In the genomic region with DNA sequence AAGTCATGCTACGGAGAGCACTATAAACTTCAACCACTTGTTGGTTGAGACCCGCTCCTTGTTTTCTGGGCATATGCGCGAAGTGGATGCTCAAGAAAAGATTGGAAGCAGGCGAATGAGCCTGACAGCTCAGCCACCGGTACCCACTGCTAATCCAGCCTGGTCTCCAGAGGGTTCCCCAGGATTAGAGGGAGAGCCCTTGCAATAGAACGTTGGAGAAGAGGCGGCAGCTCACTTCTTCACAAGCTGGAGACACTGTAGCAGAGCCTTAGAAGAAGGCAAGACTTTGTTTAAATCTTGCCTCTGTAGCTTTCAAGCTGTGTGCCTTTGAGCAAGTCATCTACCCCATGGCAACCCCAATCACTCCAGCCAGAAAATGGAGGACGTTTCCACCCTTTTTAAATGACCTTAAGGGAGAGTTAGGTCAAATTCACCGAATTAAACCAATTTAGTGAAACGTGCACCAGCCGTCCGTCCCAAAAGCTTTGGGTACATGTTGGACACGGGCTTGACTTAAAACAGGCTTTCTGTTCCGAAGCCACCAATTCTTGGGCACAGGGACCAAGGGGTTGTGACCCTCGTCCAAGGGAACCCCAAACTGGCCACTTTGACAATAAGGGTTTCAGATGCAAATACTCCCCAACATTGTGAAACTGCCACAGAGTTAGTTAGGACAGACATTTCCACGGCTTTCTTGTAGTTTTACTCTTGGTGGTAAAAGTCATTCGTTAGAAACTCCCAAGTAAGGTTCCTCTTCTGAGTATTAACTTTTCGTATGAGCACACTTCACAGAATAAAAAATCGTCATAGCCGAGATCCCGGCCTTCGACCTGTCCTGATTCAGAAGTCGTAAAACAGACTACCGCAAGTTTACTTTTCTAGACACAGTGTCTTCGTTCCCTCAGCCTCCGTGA, we compare ENCODE assay signal across 8 mouse cellular contexts. TPM values are rescaled to one million over a fixed set of nuclear protein-coding genes. Genes with fewer than 3 reads are reported as not detected.
DNase-seq lines count a peak whose midpoint lies in the region; ATAC-seq and TF ChIP-seq lines count a peak whose summit lies in the region.

No protein-coding gene starts in this region.

- H3K9me3 ChIP-seq in forebrain, embryonic 13.5 days (replicated peaks), result no peaks in the 10 kb centered on the region
- H3K9me3 ChIP-seq in liver, embryonic 11.5 days (ENCODE audit: control insufficient read depth, low read length), result no peaks in the 10 kb centered on the region
- no peaks in the 10 kb centered on the region for H3K9me3 ChIP-seq in stomach, embryonic 16.5 days (replicated peaks; ENCODE audit: control insufficient read depth, low read length)

- no peaks in the 10 kb centered on the region for H3K27me3 ChIP-seq in spleen, adult 2 months (ENCODE audit: control insufficient read depth, insufficient read depth, low read length)
- H3K27me3 ChIP-seq in forebrain, embryonic 13.5 days, result peaks cover 22% of the 10 kb centered on the region
- H3K27me3 ChIP-seq in liver, embryonic 11.5 days (replicated peaks; ENCODE audit: control insufficient read depth, insufficient read depth, low read length), result peaks cover 54% of the 10 kb centered on the region
- H3K27me3 ChIP-seq in stomach, embryonic 16.5 days (ENCODE audit: control insufficient read depth, insufficient read depth, low read length), result no peaks in the 10 kb centered on the region

- 5% methylated on average over 27 of the region's 27 CpGs for WGBS in spleen, adult 2 months
- 4% methylated on average over 27 of the region's 27 CpGs for WGBS in forebrain, embryonic 13.5 days
- WGBS in liver, embryonic 11.5 days, result 5% methylated on average over 27 of the region's 27 CpGs
- 6% methylated on average over 27 of the region's 27 CpGs for WGBS in stomach, embryonic 16.5 days

- H3K36me3 ChIP-seq in spleen, adult 2 months (ENCODE audit: control insufficient read depth, insufficient read depth, low read length), result no peaks in the 10 kb centered on the region; the same call in 1 of the 2 replicates
- H3K36me3 ChIP-seq in forebrain, embryonic 13.5 days (ENCODE audit: poor library complexity, severe bottlenecking), result peaks cover 8% of the 10 kb centered on the region
- H3K36me3 ChIP-seq in liver, embryonic 11.5 days (ENCODE audit: control insufficient read depth, insufficient read depth, low read length), result peaks cover 8% of the 10 kb centered on the region; the same call in 1 of the 2 replicates
- H3K36me3 ChIP-seq in stomach, embryonic 16.5 days (ENCODE audit: control insufficient read depth, insufficient read depth, low read length), result peaks cover 3% of the 10 kb centered on the region

- H3K4me2 ChIP-seq in forebrain, embryonic 13.5 days, result peak overlapping the region; percentile 82
- peak overlapping the region; percentile 76 for H3K4me2 ChIP-seq in liver, embryonic 11.5 days
- peak overlapping the region; percentile 94 for H3K4me2 ChIP-seq in stomach, embryonic 16.5 days (ENCODE audit: low read depth, low read length)

- H3K4me1 ChIP-seq in spleen, adult 2 months (ENCODE audit: control insufficient read depth, insufficient read depth, insufficient read length), result peaks cover 10% of the 10 kb centered on the region; the same call in 1 of the 2 replicates
- H3K4me1 ChIP-seq in forebrain, embryonic 13.5 days, result peaks cover 48% of the 10 kb centered on the region
- peaks cover 23% of the 10 kb centered on the region for H3K4me1 ChIP-seq in liver, embryonic 11.5 days (replicated peaks; ENCODE audit: control insufficient read depth, insufficient read depth, low read length)
- peaks cover 31% of the 10 kb centered on the region for H3K4me1 ChIP-seq in stomach, embryonic 16.5 days (ENCODE audit: control insufficient read depth, insufficient read depth, low read length)

- TF ChIP-seq CTCF in spleen, adult 2 months (IDR thresholded peaks at IDR 0.05; ENCODE audit: extremely low read depth, insufficient read depth, insufficient read length, insufficient replicate concordance), result no peak

- peak overlapping the region; percentile 86 for H3K9ac ChIP-seq in forebrain, embryonic 13.5 days
- H3K9ac ChIP-seq in liver, embryonic 11.5 days (ENCODE audit: low read depth, low read length), result peak overlapping the region; percentile 7; the same call in 1 of the 2 replicates
- peak overlapping the region; percentile 95 for H3K9ac ChIP-seq in stomach, embryonic 16.5 days (ENCODE audit: low read length)

- no peak for TF ChIP-seq POLR2A in spleen, adult 2 months (IDR thresholded peaks at IDR 0.05; ENCODE audit: low read depth, low read length)

- no peak for DNase-seq in spleen, adult 2 months (ENCODE audit: low read depth in 1 of 2, low spot score in 2 of 2)
- no peak for DNase-seq in spleen, adult 12 weeks (ENCODE audit: low spot score)
- no peak for DNase-seq in liver, embryonic 11.5 days (ENCODE audit: low spot score)
- no peak for DNase-seq in ovary, postnatal 10 days (ENCODE audit: low spot score)
- no peak for DNase-seq in natural killer cell, adult 2 months (ENCODE audit: low spot score in 2 of 2)
- DNase-seq in frontal cortex, adult 2 months (ENCODE audit: extremely low spot score in 1 of 2, low spot score in 1 of 2), result no peak

- ATAC-seq in forebrain, embryonic 13.5 days, result no peak
- no peak for ATAC-seq in liver, embryonic 11.5 days (replicated peaks; ENCODE audit: low FRiP score)
- no peak for ATAC-seq in stomach, embryonic 16.5 days (ENCODE audit: insufficient read depth, low FRiP score)

- H3K27ac ChIP-seq in spleen, adult 2 months (ENCODE audit: insufficient read depth, low read length), result peak overlapping the region; percentile 99
- H3K27ac ChIP-seq in forebrain, embryonic 13.5 days, result no peak overlapping the region
- no peak overlapping the region for H3K27ac ChIP-seq in liver, embryonic 11.5 days (ENCODE audit: low read depth, low read length)
- peak overlapping the region; percentile 94 for H3K27ac ChIP-seq in stomach, embryonic 16.5 days (ENCODE audit: low read length)

- peak overlapping the region; percentile 90 for H3K4me3 ChIP-seq in spleen, adult 2 months (ENCODE audit: extremely low read depth, insufficient read depth, insufficient read length)
- peak overlapping the region; percentile 90 for H3K4me3 ChIP-seq in forebrain, embryonic 13.5 days
- H3K4me3 ChIP-seq in liver, embryonic 11.5 days (ENCODE audit: low read depth, low read length), result peak overlapping the region; percentile 78
- peak overlapping the region; percentile 86 for H3K4me3 ChIP-seq in stomach, embryonic 16.5 days (replicated peaks; ENCODE audit: low read length)

RNA-seq across cellular contexts. Expression of a gene that starts 2.2 kb away (rescaled TPM):
- 65.8 and 93.7 TPM in 2 replicates for polyA plus RNA-seq in spleen, adult 2 months (2012; rRNA removed)
- 3.2 and 3.5 TPM in 2 replicates for polyA plus RNA-seq in forebrain, embryonic 13.5 days (2015; fragmentation: Nextera tagmentation; extraction: Ambion mirVana)
- 0.97 and 1.0 TPM in 2 replicates for polyA plus RNA-seq in liver, embryonic 11.5 days (2014; fragmentation: Nextera tagmentation; extraction: Ambion mirVana)
- polyA plus RNA-seq in stomach, embryonic 16.5 days (2015; fragmentation: Nextera tagmentation; extraction: Ambion mirVana), result 1.9 and 2.5 TPM in 2 replicates
- polyA plus RNA-seq in frontal cortex, adult 2 months (2012; rRNA removed), result 74.9 and 84.0 TPM in 2 replicates

RNA-seq across cellular contexts. Expression of a gene that starts 24.6 kb away (rescaled TPM):
- polyA plus RNA-seq in spleen, adult 2 months (2012; rRNA removed), result 17.3 and 18.5 TPM in 2 replicates
- polyA plus RNA-seq in forebrain, embryonic 13.5 days (2015; fragmentation: Nextera tagmentation; extraction: Ambion mirVana), result 12.8 and 17.3 TPM in 2 replicates
- 18.0 and 21.9 TPM in 2 replicates for polyA plus RNA-seq in liver, embryonic 11.5 days (2014; fragmentation: Nextera tagmentation; extraction: Ambion mirVana)
- polyA plus RNA-seq in stomach, embryonic 16.5 days (2015; fragmentation: Nextera tagmentation; extraction: Ambion mirVana), result 34.2 and 35.1 TPM in 2 replicates
- 51.9 and 54.8 TPM in 2 replicates for polyA plus RNA-seq in frontal cortex, adult 2 months (2012; rRNA removed)

RNA-seq across cellular contexts. Expression of a gene that starts 31.5 kb away (rescaled TPM):
- 3.9 and 7.8 TPM in 2 replicates for polyA plus RNA-seq in spleen, adult 2 months (2012; rRNA removed)
- polyA plus RNA-seq in forebrain, embryonic 13.5 days (2015; fragmentation: Nextera tagmentation; extraction: Ambion mirVana), result 3.5 and 3.9 TPM in 2 replicates
- 4.1 and 4.8 TPM in 2 replicates for polyA plus RNA-seq in liver, embryonic 11.5 days (2014; fragmentation: Nextera tagmentation; extraction: Ambion mirVana)
- polyA plus RNA-seq in stomach, embryonic 16.5 days (2015; fragmentation: Nextera tagmentation; extraction: Ambion mirVana), result 0.41 and 0.77 TPM in 2 replicates
- polyA plus RNA-seq in frontal cortex, adult 2 months (2012; rRNA removed), result 49.4 and 65.0 TPM in 2 replicates

RNA-seq across cellular contexts. Expression of a gene that starts 39.3 kb away (rescaled TPM):
- polyA plus RNA-seq in spleen, adult 2 months (2012; rRNA removed), result 10.0 and 14.4 TPM in 2 replicates
- polyA plus RNA-seq in forebrain, embryonic 13.5 days (2015; fragmentation: Nextera tagmentation; extraction: Ambion mirVana), result 21.5 and 22.9 TPM in 2 replicates
- polyA plus RNA-seq in liver, embryonic 11.5 days (2014; fragmentation: Nextera tagmentation; extraction: Ambion mirVana), result 10.3 and 13.2 TPM in 2 replicates
- 8.9 and 9.4 TPM in 2 replicates for polyA plus RNA-seq in stomach, embryonic 16.5 days (2015; fragmentation: Nextera tagmentation; extraction: Ambion mirVana)
- 74.6 and 83.8 TPM in 2 replicates for polyA plus RNA-seq in frontal cortex, adult 2 months (2012; rRNA removed)

RNA-seq across cellular contexts. Expression of a gene that starts 42.2 kb away (rescaled TPM):
- polyA plus RNA-seq in spleen, adult 2 months (2012; rRNA removed), result 151 and 203 TPM in 2 replicates
- 559 and 571 TPM in 2 replicates for polyA plus RNA-seq in forebrain, embryonic 13.5 days (2015; fragmentation: Nextera tagmentation; extraction: Ambion mirVana)
- polyA plus RNA-seq in liver, embryonic 11.5 days (2014; fragmentation: Nextera tagmentation; extraction: Ambion mirVana), result 558 and 561 TPM in 2 replicates
- polyA plus RNA-seq in stomach, embryonic 16.5 days (2015; fragmentation: Nextera tagmentation; extraction: Ambion mirVana), result 363 and 373 TPM in 2 replicates
- 241 and 243 TPM in 2 replicates for polyA plus RNA-seq in frontal cortex, adult 2 months (2012; rRNA removed)

Comparison
In these comparisons a context has a peak if more than half of its experiments do, and no peak if none do; other contexts are left out.
1. H3K27ac ChIP-seq: peak in spleen, adult 2 months (single experiment) and stomach, embryonic 16.5 days (single experiment); none in forebrain, embryonic 13.5 days (single experiment) and liver, embryonic 11.5 days (single experiment).
2. H3K9ac ChIP-seq: peak in every context shown above with its lines; median percentile 95 in stomach, embryonic 16.5 days; 86 in forebrain, embryonic 13.5 days; 7 in liver, embryonic 11.5 days.
3. RNA of a gene that starts 2.2 kb away (polyA plus RNA-seq): 74.9 to 84.0 TPM in frontal cortex, adult 2 months and 65.8 to 93.7 TPM in spleen, adult 2 months; 3.2 to 3.5 TPM in forebrain, embryonic 13.5 days, 1.9 to 2.5 TPM in stomach, embryonic 16.5 days and 0.97 to 1.0 TPM in liver, embryonic 11.5 days; every median in the first group is over 10 times any median in the second.
4. Peak in every context shown above with its lines, with median percentiles within 50 percentile points of each other: H3K4me3 ChIP-seq and H3K4me2 ChIP-seq.